ENCODE assay signal across 23 mouse cellular contexts in genomic region chr14:103007737-103008136, GRCm38 (mm10). TPM values are rescaled to one million over a fixed set of nuclear protein-coding genes. Genes with fewer than 3 reads are reported as not detected.
DNase-seq lines count a peak whose midpoint lies in the region; ATAC-seq and TF ChIP-seq lines count a peak whose summit lies in the region.
"Had no signal": no experiment of that assay in that cellular context is flagged by ENCODE, and none has a peak within 500 bp of the region (broad histone marks: within the 10 kb centered on the region; RNA-seq: fewer than 3 reads in every experiment).

No protein-coding gene starts in this region.

- no peak overlapping the region for H3K9ac ChIP-seq in liver, postnatal 0 days (replicated peaks)
- H3K9ac ChIP-seq in midbrain, embryonic 14.5 days (replicated peaks; ENCODE audit: low read length), result no peak overlapping the region
- H3K9ac ChIP-seq: forebrain, embryonic 13.5 days; heart, embryonic 12.5 days; lung, embryonic 15.5 days; midbrain, embryonic 12.5 days; stomach, embryonic 15.5 days had no signal

- DNase-seq in adrenal gland, postnatal 14 days, result peak; percentile 52
- no peak for DNase-seq in adrenal gland, adult 18-20 months (ENCODE audit: low spot score in 2 of 2)
- DNase-seq in liver, postnatal 0 days, result peak; percentile 48
- peak; percentile 74 to 83 for DNase-seq in monocyte, adult 2 months (ENCODE audit: low read depth in 1 of 2, low spot score in 2 of 2)
- no peak for DNase-seq in midbrain, embryonic 14.5 days
- no peak for DNase-seq in ovary, postnatal 36 days (ENCODE audit: low spot score)
- DNase-seq in layer of hippocampus, adult 11-12 months (ENCODE audit: low spot score), result no peak
- DNase-seq: adrenal gland, adult 8-10 months; cerebellum, postnatal 10 days; kidney, adult 11 months; spleen, adult 18-20 months had no signal

- no peak overlapping the region for H3K4me2 ChIP-seq in liver, postnatal 0 days (ENCODE audit: low read depth, low read length)
- H3K4me2 ChIP-seq in midbrain, embryonic 14.5 days (ENCODE audit: low read length), result no peak overlapping the region
- H3K4me2 ChIP-seq: forebrain, embryonic 13.5 days; heart, embryonic 12.5 days; lung, embryonic 15.5 days; midbrain, embryonic 12.5 days; stomach, embryonic 15.5 days had no signal

- H3K4me3 ChIP-seq in bone marrow, adult 2 months (replicated peaks; ENCODE audit: control insufficient read depth, low read depth, low read length), result no peak overlapping the region
- H3K4me3 ChIP-seq in liver, postnatal 0 days (ENCODE audit: low read depth, low read length), result no peak overlapping the region
- H3K4me3 ChIP-seq in midbrain, embryonic 14.5 days (replicated peaks; ENCODE audit: low read depth, low read length), result no peak overlapping the region
- H3K4me3 ChIP-seq: forebrain, embryonic 13.5 days; heart, embryonic 12.5 days; lung, embryonic 15.5 days; midbrain, embryonic 12.5 days; stomach, embryonic 15.5 days had no signal

- H3K27me3 ChIP-seq in liver, postnatal 0 days (ENCODE audit: insufficient read depth, low read length), result no peaks in the 10 kb centered on the region
- no peaks in the 10 kb centered on the region for H3K27me3 ChIP-seq in midbrain, embryonic 14.5 days (ENCODE audit: control insufficient read depth, insufficient read depth, low read length)
- H3K27me3 ChIP-seq: forebrain, embryonic 13.5 days; heart, embryonic 12.5 days; lung, embryonic 15.5 days; midbrain, embryonic 12.5 days; stomach, embryonic 15.5 days had no signal

- no peaks in the 10 kb centered on the region for H3K36me3 ChIP-seq in liver, postnatal 0 days (replicated peaks; ENCODE audit: insufficient read depth, low read length)
- no peaks in the 10 kb centered on the region for H3K36me3 ChIP-seq in midbrain, embryonic 14.5 days (ENCODE audit: control insufficient read depth, insufficient read depth, low read length)
- H3K36me3 ChIP-seq: heart, embryonic 12.5 days; lung, embryonic 15.5 days; midbrain, embryonic 12.5 days; stomach, embryonic 15.5 days had no signal

- no peak for TF ChIP-seq EP300 in liver, postnatal 0 days (IDR thresholded peaks at IDR 0.05; ENCODE audit: low read depth)

- peak overlapping the region; percentile 68; the same call in 1 of the 2 replicates for H3K27ac ChIP-seq in bone marrow, adult 2 months (ENCODE audit: control insufficient read depth, insufficient read depth, low read depth, low read length, poor library complexity)
- H3K27ac ChIP-seq in liver, postnatal 0 days (ENCODE audit: low read depth), result no peak overlapping the region
- H3K27ac ChIP-seq in midbrain, embryonic 14.5 days (replicated peaks; ENCODE audit: low read depth, low read length), result no peak overlapping the region
- H3K27ac ChIP-seq: forebrain, embryonic 13.5 days; hindbrain, postnatal 0 days; kidney, postnatal 0 days; lung, embryonic 15.5 days; midbrain, embryonic 12.5 days; stomach, embryonic 15.5 days had no signal

- 9% methylated on average over 4 of the region's 4 CpGs for WGBS in bone marrow, adult 2 months
- WGBS in liver, postnatal 0 days (ENCODE audit: insufficient replicate concordance), result 53% methylated on average over 4 of the region's 4 CpGs
- WGBS in midbrain, embryonic 14.5 days, result 88% methylated on average over 4 of the region's 4 CpGs

- H3K9me3 ChIP-seq in liver, postnatal 0 days (ENCODE audit: low read length), result no peaks in the 10 kb centered on the region
- no peaks in the 10 kb centered on the region for H3K9me3 ChIP-seq in midbrain, embryonic 14.5 days (ENCODE audit: control insufficient read depth, low read length)
- H3K9me3 ChIP-seq: forebrain, embryonic 13.5 days; heart, embryonic 12.5 days; lung, embryonic 15.5 days; midbrain, embryonic 12.5 days; stomach, embryonic 15.5 days had no signal

- TF ChIP-seq POLR2A in bone marrow, adult 2 months (IDR thresholded peaks at IDR 0.05; ENCODE audit: borderline replicate concordance, control insufficient read depth, low read depth, low read length), result no peak

- no peak for TF ChIP-seq CTCF in bone marrow, adult 2 months (IDR thresholded peaks at IDR 0.05; ENCODE audit: control insufficient read depth, insufficient read depth, low read length)
- TF ChIP-seq CTCF in liver, postnatal 0 days (IDR thresholded peaks at IDR 0.05; ENCODE audit: low read depth), result no peak

- ATAC-seq in liver, postnatal 0 days, result peak; percentile 70
- ATAC-seq in midbrain, embryonic 14.5 days (ENCODE audit: low FRiP score, low TSS enrichment), result no peak
- ATAC-seq: forebrain, embryonic 13.5 days; hindbrain, postnatal 0 days had no signal

- H3K4me1 ChIP-seq in bone marrow, adult 2 months (ENCODE audit: control insufficient read depth, insufficient read depth, low read length), result no peaks in the 10 kb centered on the region; the same call in 1 of the 2 replicates
- 0 out of 2 replicates have a peak, but pooled peaks cover 3% of the 10 kb centered on the region for H3K4me1 ChIP-seq in liver, postnatal 0 days (ENCODE audit: insufficient read depth)
- no peaks in the 10 kb centered on the region for H3K4me1 ChIP-seq in midbrain, embryonic 14.5 days (ENCODE audit: control insufficient read depth, insufficient read depth, low read length)
- H3K4me1 ChIP-seq: forebrain, embryonic 13.5 days; heart, embryonic 12.5 days; midbrain, embryonic 12.5 days; stomach, embryonic 15.5 days had no signal

RNA-seq across cellular contexts. Expression of gene Kctd12, which starts 25.3 kb away (rescaled TPM):
- total RNA-seq in adrenal gland, postnatal 14 days (2021), result 53.3 and 64.9 TPM in 2 replicates
- 10 to 100 TPM; 26.4 to 30.4 TPM for total RNA-seq in adrenal gland, adult 18-20 months (2021)
- 14.0 and 17.9 TPM in 2 replicates for polyA plus RNA-seq in bone marrow, adult 2 months (2011; ENCODE audit: insufficient read depth, insufficient read length, low replicate concordance, missing spikeins)
- 2.6 and 3.4 TPM in 2 replicates for polyA plus RNA-seq in liver, postnatal 0 days (2015; fragmentation: Nextera tagmentation; extraction: Ambion mirVana)
- 18.0 and 22.7 TPM in 2 replicates for polyA plus RNA-seq in midbrain, embryonic 14.5 days (2014; fragmentation: Nextera tagmentation; extraction: Ambion mirVana)

RNA-seq across cellular contexts. Expression of gene Acod1, which starts 39.0 kb away (rescaled TPM):
- total RNA-seq in adrenal gland, postnatal 14 days (2021), result not detected in 2 replicates
- not detected for total RNA-seq in adrenal gland, adult 18-20 months (2021)
- polyA plus RNA-seq in bone marrow, adult 2 months (2011; ENCODE audit: insufficient read depth, insufficient read length, low replicate concordance, missing spikeins), result not detected in 2 replicates
- polyA plus RNA-seq in liver, postnatal 0 days (2015; fragmentation: Nextera tagmentation; extraction: Ambion mirVana), result 0.09 TPM in 1 of 2 replicates, not detected in the other
- 0.24 TPM in 1 of 2 replicates, not detected in the other for polyA plus RNA-seq in midbrain, embryonic 14.5 days (2014; fragmentation: Nextera tagmentation; extraction: Ambion mirVana)
- total RNA-seq: gastrocnemius, postnatal 4 days; heart, postnatal 25 days; hindbrain, postnatal 0 days; left cerebral cortex, adult 8-10 months had no signal
- polyA plus RNA-seq: forebrain, embryonic 13.5 days; heart, embryonic 12.5 days; hindbrain, postnatal 0 days; kidney, postnatal 0 days; limb, embryonic 11.5 days; lung, embryonic 15.5 days; midbrain, embryonic 12.5 days had no signal

Comparison
In these comparisons a context has a peak if more than half of its experiments do, and no peak if none do; other contexts are left out.
1. DNase-seq: peak in adrenal gland, postnatal 14 days (single experiment), liver, postnatal 0 days (single experiment) and monocyte, adult 2 months (2 of 2); none in adrenal gland, adult 18-20 months (0 of 2), midbrain, embryonic 14.5 days (single experiment), ovary, postnatal 36 days (single experiment) and layer of hippocampus, adult 11-12 months (single experiment).